ENCODE assay signal across 8 mouse cellular contexts in the genomic region with DNA sequence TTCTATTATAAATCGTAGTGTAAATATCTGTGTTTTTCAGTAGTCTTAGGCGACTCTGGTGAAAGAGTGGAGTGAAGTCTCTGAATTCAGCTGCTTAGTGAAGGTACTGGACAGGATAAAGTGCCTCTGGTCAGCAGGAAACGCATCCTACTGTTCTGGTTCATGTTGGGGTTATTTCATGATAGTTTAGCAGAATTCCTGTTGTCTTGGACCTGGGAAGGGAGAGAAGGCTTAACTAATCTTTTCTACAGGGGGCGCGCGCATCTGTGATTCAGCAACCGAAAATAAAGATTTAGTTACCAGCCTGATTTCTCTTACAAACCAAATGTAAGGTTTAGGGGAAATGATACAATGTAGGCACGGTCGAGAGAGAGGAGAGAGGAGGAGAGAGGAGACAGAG. TPM values are rescaled to one million over a fixed set of nuclear protein-coding genes. Genes with fewer than 3 reads are reported as not detected.
DNase-seq lines count a peak whose midpoint lies in the region; ATAC-seq lines count a peak whose summit lies in the region.

No protein-coding gene starts in this region.

- DNase-seq in cerebellum, adult 18-20 months: peak; percentile 32 to 38
- no peak for DNase-seq in cerebellum, adult 9-10 months
- DNase-seq in A20 (ENCODE audit: low read depth, low spot score): peak; percentile 83
- peak; percentile 68 for DNase-seq in embryo, embryonic 11 days
- DNase-seq in kidney, postnatal 14 days: peak; percentile 69
- peak; percentile 62 for DNase-seq in lung, postnatal 25 days (ENCODE audit: low spot score)
- DNase-seq in thymus, postnatal 14 days: peak; percentile 60

- H3K4me1 ChIP-seq in heart, embryonic 16.5 days (ENCODE audit: control insufficient read depth, insufficient read depth, low read length): peaks cover 28% of the 10 kb centered on the region

- peak overlapping the region; percentile 100 for H3K27ac ChIP-seq in heart, embryonic 16.5 days (ENCODE audit: low read length)

- H3K27me3 ChIP-seq in heart, embryonic 16.5 days (ENCODE audit: control insufficient read depth, insufficient read depth, low read length): no peaks in the 10 kb centered on the region

- H3K9ac ChIP-seq in heart, embryonic 16.5 days (ENCODE audit: low read length): peak overlapping the region; percentile 82

- no peak for ATAC-seq in heart, embryonic 16.5 days (replicated peaks; ENCODE audit: extremely low read depth, insufficient read depth, low FRiP score)

- H3K4me2 ChIP-seq in heart, embryonic 16.5 days (ENCODE audit: low read depth, low read length): peak overlapping the region; percentile 89

- no peaks in the 10 kb centered on the region for H3K9me3 ChIP-seq in heart, embryonic 16.5 days (replicated peaks; ENCODE audit: control insufficient read depth, low read length)

- H3K36me3 ChIP-seq in heart, embryonic 16.5 days (ENCODE audit: control insufficient read depth, insufficient read depth): peaks cover 12% of the 10 kb centered on the region

- 12% methylated on average over 9 of the region's 9 CpGs for WGBS in heart, embryonic 16.5 days

- peak overlapping the region; percentile 97 for H3K4me3 ChIP-seq in heart, embryonic 16.5 days (ENCODE audit: low read length)

RNA-seq across cellular contexts. Expression of a gene that starts 0.9 kb away (rescaled TPM):
- polyA plus RNA-seq in heart, embryonic 16.5 days (2015; fragmentation: Nextera tagmentation; extraction: Ambion mirVana): 468 and 577 TPM in 2 replicates

RNA-seq across cellular contexts. Expression of a gene that starts 4.1 kb away (rescaled TPM):
- polyA plus RNA-seq in heart, embryonic 16.5 days (2015; fragmentation: Nextera tagmentation; extraction: Ambion mirVana): 1.1 and 1.6 TPM in 2 replicates

RNA-seq across cellular contexts. Expression of a gene that starts 5.0 kb away (rescaled TPM):
- polyA plus RNA-seq in heart, embryonic 16.5 days (2015; fragmentation: Nextera tagmentation; extraction: Ambion mirVana): 81.2 and 83.9 TPM in 2 replicates

RNA-seq across cellular contexts. Expression of a gene that starts 8.4 kb away (rescaled TPM):
- polyA plus RNA-seq in heart, embryonic 16.5 days (2015; fragmentation: Nextera tagmentation; extraction: Ambion mirVana): 0.11 and 0.19 TPM in 2 replicates

RNA-seq across cellular contexts. Expression of a gene that starts 25.7 kb away (rescaled TPM):
- polyA plus RNA-seq in heart, embryonic 16.5 days (2015; fragmentation: Nextera tagmentation; extraction: Ambion mirVana): 43.6 and 50.9 TPM in 2 replicates
